Mouse (Mus musculus): ENCODE data around the gene Bach2.

Gene Bach2

GRCm38 (mm10) chr4:32293686-32294265 lies 55.2 kb downstream of the Bach2 start:
- no peak for DNase-seq (ENCODE audit: low spot score)

GRCm38 (mm10) chr4:32297071-32297671 lies 58.6 kb downstream of the Bach2 start:
- DNase-seq (ENCODE audit: low spot score): no peak

GRCm38 (mm10) chr4:32299221-32299620 lies 60.6 kb downstream of the Bach2 start:
- DNase-seq (ENCODE audit: low spot score): no peak

- DNase-seq (ENCODE audit: low spot score): no peak
Measured at GRCm38 (mm10) chr4:32299970-32300369, 61.4 kb downstream of the Bach2 start.

- no peak for DNase-seq (ENCODE audit: low spot score)
Measured at GRCm38 (mm10) chr4:32302668-32303067, 64.1 kb downstream of the Bach2 start.

GRCm38 (mm10) chr4:32303076-32303475 lies 64.5 kb downstream of the Bach2 start:
- peak; percentile 4 for DNase-seq (ENCODE audit: low spot score)

- peak; percentile 83 for DNase-seq (ENCODE audit: low spot score)
Measured at GRCm38 (mm10) chr4:32303674-32304073, 65.1 kb downstream of the Bach2 start.

GRCm38 (mm10) chr4:32304221-32304703 lies 65.7 kb downstream of the Bach2 start:
- no peak for DNase-seq (ENCODE audit: low spot score)

- no peak for DNase-seq (ENCODE audit: low spot score)
Measured at GRCm38 (mm10) chr4:32305036-32305615, 66.5 kb downstream of the Bach2 start.

- DNase-seq (ENCODE audit: low spot score): no peak
Measured at GRCm38 (mm10) chr4:32305683-32306082, 67.1 kb downstream of the Bach2 start.

GRCm38 (mm10) chr4:32306169-32306792 lies 67.7 kb downstream of the Bach2 start:
- DNase-seq (ENCODE audit: low spot score): no peak

GRCm38 (mm10) chr4:32307215-32307614 lies 68.6 kb downstream of the Bach2 start:
- DNase-seq (ENCODE audit: low spot score): no peak

- DNase-seq (ENCODE audit: low spot score): no peak
Measured at GRCm38 (mm10) chr4:32312171-32312946, 73.8 kb downstream of the Bach2 start.

GRCm38 (mm10) chr4:32314919-32315318 lies 76.3 kb downstream of the Bach2 start:
- DNase-seq (ENCODE audit: low spot score): no peak

GRCm38 (mm10) chr4:32318608-32319007 lies 80.0 kb downstream of the Bach2 start:
- no peak for DNase-seq (ENCODE audit: low spot score)

- DNase-seq (ENCODE audit: low spot score): no peak
Measured at GRCm38 (mm10) chr4:32319327-32319726, 80.7 kb downstream of the Bach2 start.

GRCm38 (mm10) chr4:32320039-32320438 lies 81.4 kb downstream of the Bach2 start:
- DNase-seq (ENCODE audit: low spot score): no peak

GRCm38 (mm10) chr4:32324111-32324510 lies 85.5 kb downstream of the Bach2 start:
- DNase-seq (ENCODE audit: low spot score): no peak

- DNase-seq (ENCODE audit: low spot score): no peak
Measured at GRCm38 (mm10) chr4:32324967-32325366, 86.4 kb downstream of the Bach2 start.

- DNase-seq (ENCODE audit: low spot score): no peak
Measured at GRCm38 (mm10) chr4:32325596-32325995, 87.0 kb downstream of the Bach2 start.

GRCm38 (mm10) chr4:32326279-32326678 lies 87.7 kb downstream of the Bach2 start:
- no peak for DNase-seq (ENCODE audit: low spot score)

- DNase-seq (ENCODE audit: low spot score): no peak
Measured at GRCm38 (mm10) chr4:32326860-32327259, 88.3 kb downstream of the Bach2 start.

Data from ovary, adult 18-20 months (tissue).